Mouse (Mus musculus): ENCODE measurements around the gene Anxa1. TPM values are rescaled to one million over a fixed set of nuclear protein-coding genes. Genes with fewer than 3 reads are reported as not detected.
A peak's percentile ranks its signal among the peaks of the same experiment; 100 is the strongest.

Anxa1 gene
- total RNA-seq (2014; rRNA removed) (8.8 and 9.7 TPM in 2 replicates), polyA plus RNA-seq (2015; fragmentation: Nextera tagmentation; extraction: Ambion mirVana) (18.6 and 18.9 TPM in 2 replicates)

DNA sequence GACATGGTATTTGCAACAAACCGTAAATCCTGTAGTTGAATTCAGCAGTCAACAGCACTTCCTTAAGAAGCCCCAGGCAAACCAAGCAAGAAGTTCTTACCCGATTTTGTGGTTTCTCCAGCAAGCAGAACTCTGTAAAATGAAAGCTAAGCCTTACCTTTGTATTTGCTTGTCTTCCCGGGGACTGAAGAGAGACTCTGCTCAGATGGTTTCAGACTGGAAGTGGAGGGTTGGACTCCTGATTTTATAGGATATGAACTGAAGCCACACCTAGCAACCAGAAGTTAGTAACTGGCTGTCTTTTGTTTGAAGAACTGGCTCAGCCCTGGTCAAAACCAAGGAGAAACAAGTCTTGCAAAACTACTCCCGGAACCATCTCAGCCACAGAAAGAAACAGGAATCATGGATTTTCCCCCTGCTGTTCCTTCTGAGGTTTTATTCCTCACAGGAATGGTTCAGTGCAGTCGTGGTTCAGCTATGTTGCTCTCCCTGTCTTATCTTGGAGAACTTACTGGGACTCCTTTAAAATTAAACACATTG lies at the start of gene Anxa1:
Gene Anxa1, minus strand, starts transcription at position 490 of the 540 bp plus-strand sequence.
- WGBS: 76% methylated on average over 5 of the region's 5 CpGs
- no peak for ATAC-seq (ENCODE audit: low FRiP score)

DNA sequence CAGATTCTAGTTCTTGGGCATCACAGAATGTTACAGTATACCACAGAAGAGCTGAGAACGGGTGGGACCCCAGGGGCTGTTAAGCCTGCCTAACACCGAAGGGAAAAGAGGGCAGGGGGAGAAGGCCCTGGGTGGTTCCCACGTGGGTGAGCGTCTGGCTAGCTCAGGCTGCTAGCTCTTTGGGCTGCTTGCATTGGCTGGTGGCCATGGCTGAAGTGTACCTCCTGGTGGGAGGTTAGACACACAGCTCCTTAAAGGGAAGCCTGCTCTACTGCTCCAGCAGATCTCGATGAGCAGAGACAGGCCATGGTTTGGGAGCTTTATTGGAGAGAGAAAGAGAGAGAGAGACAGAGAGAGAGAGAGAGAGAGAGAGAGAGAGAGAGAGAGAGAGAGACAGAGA lies 46.3 kb upstream of the Anxa1 start:
- H3K4me1 ChIP-seq (ENCODE audit: insufficient read depth, low read length): no peaks in the 10 kb centered on the region
- no peak overlapping the region for H3K9ac ChIP-seq (replicated peaks; ENCODE audit: low read length, poor library complexity, severe bottlenecking)
- H3K36me3 ChIP-seq (ENCODE audit: insufficient read depth, low read length): no peaks in the 10 kb centered on the region
- ATAC-seq (ENCODE audit: low FRiP score): no peak
- TF ChIP-seq CTCF (IDR thresholded peaks at IDR 0.05): no peak
- no peaks in the 10 kb centered on the region for H3K9me3 ChIP-seq (ENCODE audit: low read length)
- no peak overlapping the region for H3K4me2 ChIP-seq (ENCODE audit: low read depth, low read length, poor library complexity, severe bottlenecking)
- WGBS: 66% methylated on average over 5 of the region's 5 CpGs
- no peaks in the 10 kb centered on the region for H3K27me3 ChIP-seq (ENCODE audit: insufficient read depth, low read length)
- DNase-seq (ENCODE audit: low spot score): no peak
- H3K27ac ChIP-seq (ENCODE audit: low read depth, low read length): no peak overlapping the region
- H3K4me3 ChIP-seq (ENCODE audit: low read depth, low read length): no peak overlapping the region

More for the DNA sequence above, at the start of gene Anxa1:
- no peaks in the 10 kb centered on the region for H3K9me3 ChIP-seq (ENCODE audit: low read length)
- H3K4me1 ChIP-seq (ENCODE audit: insufficient read depth, low read length): no peaks in the 10 kb centered on the region
- no peak within 1 kb of the TSS for H3K27ac ChIP-seq (ENCODE audit: low read depth, low read length)
- no peak within 1 kb of the TSS for H3K9ac ChIP-seq (replicated peaks; ENCODE audit: low read length, poor library complexity, severe bottlenecking)
- H3K4me3 ChIP-seq (ENCODE audit: low read depth, low read length): no peak within 1 kb of the TSS
- H3K36me3 ChIP-seq (ENCODE audit: insufficient read depth, low read length): no peaks in the 10 kb centered on the region
- H3K4me2 ChIP-seq (ENCODE audit: low read depth, low read length, poor library complexity, severe bottlenecking): no peak within 1 kb of the TSS
- DNase-seq (ENCODE audit: low spot score): no peak
- TF ChIP-seq CTCF (IDR thresholded peaks at IDR 0.05): no peak
- no peaks in the 10 kb centered on the region for H3K27me3 ChIP-seq (ENCODE audit: insufficient read depth, low read length)

DNA sequence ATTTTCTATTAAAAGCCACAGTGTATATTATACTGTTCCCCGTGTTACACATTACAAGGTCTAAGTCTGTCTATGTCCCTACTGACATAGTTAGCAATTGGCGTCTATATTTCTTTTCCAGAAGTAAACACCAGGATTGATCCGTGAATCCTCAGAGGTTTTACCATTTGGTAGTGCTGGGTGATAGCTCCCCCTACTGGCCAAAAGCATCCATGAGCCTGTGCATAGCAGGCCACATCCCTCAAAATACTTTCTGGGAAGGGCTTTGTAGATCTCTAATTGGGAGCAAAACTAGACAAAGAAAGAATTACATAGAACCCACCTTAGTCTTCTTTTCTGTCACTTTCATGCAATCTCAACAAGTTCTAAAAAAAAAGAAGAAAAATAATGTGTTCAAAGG lies 43.8 kb upstream of the Anxa1 start:
- H3K9ac ChIP-seq (replicated peaks; ENCODE audit: low read length, poor library complexity, severe bottlenecking): no peak overlapping the region
- no peaks in the 10 kb centered on the region for H3K9me3 ChIP-seq (ENCODE audit: low read length)
- H3K27ac ChIP-seq (ENCODE audit: low read depth, low read length): no peak overlapping the region
- H3K36me3 ChIP-seq (ENCODE audit: insufficient read depth, low read length): no peaks in the 10 kb centered on the region
- H3K27me3 ChIP-seq (ENCODE audit: insufficient read depth, low read length): no peaks in the 10 kb centered on the region
- WGBS: 16% methylated on average over 3 of the region's 3 CpGs
- H3K4me3 ChIP-seq (ENCODE audit: low read depth, low read length): no peak overlapping the region
- DNase-seq (ENCODE audit: low spot score) (peak; percentile 65), ATAC-seq (ENCODE audit: low FRiP score) (no peak)
- TF ChIP-seq CTCF (IDR thresholded peaks at IDR 0.05): peak; percentile 75
- no peaks in the 10 kb centered on the region for H3K4me1 ChIP-seq (ENCODE audit: insufficient read depth, low read length)
- H3K4me2 ChIP-seq (ENCODE audit: low read depth, low read length, poor library complexity, severe bottlenecking): no peak overlapping the region

DNA sequence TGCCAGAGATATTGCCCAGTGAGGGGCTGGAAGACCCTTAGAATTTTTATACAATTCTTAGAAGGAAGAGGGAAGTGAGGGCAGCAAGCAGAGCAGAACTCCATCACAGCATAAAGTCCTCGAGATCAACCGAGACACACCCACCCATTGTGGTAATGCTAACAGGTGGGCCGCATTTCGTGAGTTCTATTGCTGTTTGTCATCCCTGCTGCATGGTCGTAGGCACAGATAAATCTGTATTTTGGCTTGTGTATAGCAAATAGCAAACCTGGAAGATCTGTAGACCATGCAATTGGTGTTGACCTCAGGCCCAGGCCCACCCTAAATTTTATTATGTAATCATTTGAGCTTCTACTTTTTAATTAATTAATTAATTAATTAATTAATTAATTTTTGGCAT lies 43.2 kb upstream of the Anxa1 start:
- Histone ChIP-seq H3K4me2 (ENCODE audit: low read depth, low read length, poor library complexity, severe bottlenecking) (no peak overlapping the region), H3K27ac (ENCODE audit: low read depth, low read length) (no peak overlapping the region), H3K4me3 (ENCODE audit: low read depth, low read length) (no peak overlapping the region), H3K27me3 (ENCODE audit: insufficient read depth, low read length) (no peaks in the 10 kb centered on the region), H3K9me3 (ENCODE audit: low read length) (no peaks in the 10 kb centered on the region), H3K9ac (replicated peaks; ENCODE audit: low read length, poor library complexity, severe bottlenecking) (no peak overlapping the region), H3K36me3 (ENCODE audit: insufficient read depth, low read length) (no peaks in the 10 kb centered on the region), H3K4me1 (ENCODE audit: insufficient read depth, low read length) (no peaks in the 10 kb centered on the region)
- DNase-seq (ENCODE audit: low spot score) (no peak), ATAC-seq (ENCODE audit: low FRiP score) (no peak)
- 87% methylated on average over 5 of the region's 5 CpGs for WGBS
- TF ChIP-seq CTCF (IDR thresholded peaks at IDR 0.05): no peak

DNA sequence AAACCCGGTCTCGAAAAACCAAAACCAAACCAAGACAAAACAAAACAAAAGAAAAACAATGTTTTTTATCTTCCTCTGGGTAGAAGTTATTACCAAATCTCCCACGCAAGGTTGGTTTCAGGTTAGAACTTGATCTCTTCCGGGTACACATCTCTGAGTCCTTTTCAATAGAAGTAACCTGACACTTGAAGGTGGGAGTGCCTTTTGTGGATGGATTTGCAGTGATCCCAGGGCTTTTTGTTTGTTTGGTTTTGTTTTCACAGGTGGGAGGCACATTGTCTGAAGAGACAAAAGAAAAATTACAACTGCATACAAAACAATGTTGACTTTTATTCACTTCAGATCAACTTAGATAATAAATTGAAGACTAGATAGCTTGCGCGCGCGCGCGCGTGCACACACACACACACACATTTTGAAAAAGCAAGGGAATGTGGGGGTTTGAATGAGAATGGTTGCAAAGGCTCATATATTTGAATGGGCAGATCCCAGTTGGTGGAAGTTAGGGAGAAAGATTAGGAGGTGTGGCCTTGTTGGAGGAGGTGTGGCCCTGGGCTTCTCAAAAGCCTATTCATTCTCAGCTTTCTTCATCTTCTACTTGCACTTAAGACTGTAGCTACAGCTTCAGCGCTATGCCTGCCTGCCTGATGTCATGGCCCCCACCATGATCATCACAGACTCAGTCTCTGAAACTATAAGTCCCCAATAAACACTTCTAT lies 35.9 kb upstream of the Anxa1 start:
- Histone ChIP-seq H3K36me3 (ENCODE audit: insufficient read depth, low read length) (no peaks in the 10 kb centered on the region), H3K27ac (ENCODE audit: low read depth, low read length) (no peak overlapping the region), H3K9me3 (ENCODE audit: low read length) (no peaks in the 10 kb centered on the region), H3K4me3 (ENCODE audit: low read depth, low read length) (no peak overlapping the region), H3K4me1 (ENCODE audit: insufficient read depth, low read length) (no peaks in the 10 kb centered on the region), H3K4me2 (ENCODE audit: low read depth, low read length, poor library complexity, severe bottlenecking) (no peak overlapping the region), H3K27me3 (ENCODE audit: insufficient read depth, low read length) (no peaks in the 10 kb centered on the region), H3K9ac (replicated peaks; ENCODE audit: low read length, poor library complexity, severe bottlenecking) (no peak overlapping the region)
- TF ChIP-seq CTCF (IDR thresholded peaks at IDR 0.05): no peak
- DNase-seq (ENCODE audit: low spot score) (no peak), ATAC-seq (ENCODE audit: low FRiP score) (no peak)
- 64% methylated on average over 12 of the region's 12 CpGs for WGBS

DNA sequence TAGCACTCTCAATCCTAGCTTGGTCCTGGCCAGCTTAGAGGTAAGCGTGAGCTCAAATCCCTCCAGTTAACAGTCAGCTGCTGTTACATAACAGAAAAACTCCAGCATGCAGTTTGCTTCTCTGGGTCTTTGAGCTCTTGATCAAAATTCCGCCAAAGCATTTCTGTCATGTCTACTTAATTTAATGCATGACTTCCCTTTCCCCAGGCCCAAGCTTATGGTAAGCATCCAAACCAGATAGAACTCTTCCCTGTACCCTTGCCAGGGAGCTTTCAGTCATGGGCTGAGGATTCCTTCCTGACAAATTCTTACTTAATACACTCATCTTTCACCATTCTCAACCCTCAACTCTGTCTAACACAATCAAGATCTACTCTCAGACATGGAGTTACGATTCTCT lies 20.5 kb upstream of the Anxa1 start:
- DNase-seq (ENCODE audit: low spot score) (peak; percentile 15), ATAC-seq (ENCODE audit: low FRiP score) (no peak)
- WGBS: 80% methylated on average over 3 of the region's 3 CpGs
- Histone ChIP-seq H3K9me3 (ENCODE audit: low read length) (no peaks in the 10 kb centered on the region), H3K27ac (ENCODE audit: low read depth, low read length) (no peak overlapping the region), H3K27me3 (ENCODE audit: insufficient read depth, low read length) (no peaks in the 10 kb centered on the region), H3K4me3 (ENCODE audit: low read depth, low read length) (no peak overlapping the region), H3K4me2 (ENCODE audit: low read depth, low read length, poor library complexity, severe bottlenecking) (no peak overlapping the region), H3K9ac (replicated peaks; ENCODE audit: low read length, poor library complexity, severe bottlenecking) (no peak overlapping the region), H3K36me3 (ENCODE audit: insufficient read depth, low read length) (no peaks in the 10 kb centered on the region), H3K4me1 (ENCODE audit: insufficient read depth, low read length) (no peaks in the 10 kb centered on the region)
- TF ChIP-seq CTCF (IDR thresholded peaks at IDR 0.05): no peak

Data from midbrain, postnatal 0 days (tissue).